ENCODE assay signal across 8 mouse cellular contexts in the genomic region with DNA sequence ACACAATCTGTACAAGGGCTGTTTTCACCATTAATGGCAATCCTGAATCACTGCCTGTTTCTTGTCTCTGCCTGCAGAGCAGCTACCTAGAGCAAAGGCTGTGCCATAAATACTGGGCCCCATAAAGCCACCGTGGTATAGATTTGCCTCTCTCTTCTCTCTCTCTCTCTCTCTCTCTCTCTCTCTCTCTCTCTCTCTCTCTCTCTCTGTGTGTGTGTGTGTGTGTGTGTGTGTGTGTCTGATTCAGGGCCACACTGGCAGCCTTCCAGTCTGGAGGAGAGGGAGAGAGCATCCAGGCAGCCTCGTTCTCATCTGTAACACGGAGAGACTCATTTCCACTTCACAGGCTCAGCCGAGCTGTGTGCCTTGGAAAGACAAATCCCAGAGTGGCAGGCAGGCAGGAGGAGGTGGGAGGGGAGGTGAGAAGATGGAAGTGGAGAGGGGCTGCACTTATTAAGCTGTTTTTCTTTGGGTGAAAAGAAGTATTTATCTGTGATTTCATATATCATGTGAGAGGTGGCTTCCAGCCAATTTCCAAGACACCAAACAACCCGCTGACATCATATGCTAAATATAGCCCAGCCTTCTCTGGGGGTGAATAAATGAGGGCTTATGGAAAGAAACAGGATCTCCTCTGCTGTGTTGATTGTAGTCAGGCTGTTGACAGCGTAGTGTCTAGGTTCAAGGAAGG. TPM values are rescaled to one million over a fixed set of nuclear protein-coding genes. Genes with fewer than 3 reads are reported as not detected.
DNase-seq lines count a peak whose midpoint lies in the region; ATAC-seq lines count a peak whose summit lies in the region.

No protein-coding gene starts in this region.

- no peaks in the 10 kb centered on the region for H3K36me3 ChIP-seq in hindbrain, embryonic 13.5 days

- H3K27ac ChIP-seq in hindbrain, embryonic 13.5 days, result peak overlapping the region; percentile 97

- DNase-seq in MN1 (ENCODE audit: low spot score), result peak; percentile 97
- peak; percentile 82 for DNase-seq in cerebellum, adult 8-10 months
- DNase-seq in frontal cortex, postnatal 25 days (ENCODE audit: low spot score in 2 of 2), result peak; percentile 63 to 69
- peak; percentile 79 to 84 for DNase-seq in layer of hippocampus, postnatal 14 days (ENCODE audit: low spot score in 2 of 2)
- peak; percentile 64 for DNase-seq in lung, postnatal 25 days (ENCODE audit: low spot score)
- peak; percentile 83 to 87 for DNase-seq in right cerebral cortex, postnatal 36 days (ENCODE audit: low spot score in 2 of 2)
- no peak for DNase-seq in thymus, postnatal 4 days

- H3K27me3 ChIP-seq in hindbrain, embryonic 13.5 days, result no peaks in the 10 kb centered on the region

- H3K4me1 ChIP-seq in hindbrain, embryonic 13.5 days (replicated peaks), result peaks cover 53% of the 10 kb centered on the region

- H3K4me3 ChIP-seq in hindbrain, embryonic 13.5 days, result no peak overlapping the region

- H3K9ac ChIP-seq in hindbrain, embryonic 13.5 days, result peak overlapping the region; percentile 60; the same call in 1 of the 2 replicates

- H3K4me2 ChIP-seq in hindbrain, embryonic 13.5 days, result 0 out of 2 replicates have a peak overlapping the region, but pooled peaks have one; percentile 8

- WGBS in hindbrain, embryonic 13.5 days, result 5% methylated on average over 6 of the region's 6 CpGs

- H3K9me3 ChIP-seq in hindbrain, embryonic 13.5 days, result no peaks in the 10 kb centered on the region

- peak; percentile 58 for ATAC-seq in hindbrain, embryonic 13.5 days (ENCODE audit: low FRiP score)

RNA-seq across cellular contexts. Expression of a gene that starts 56.7 kb away (rescaled TPM):
- polyA plus RNA-seq in hindbrain, embryonic 13.5 days (2015; fragmentation: Nextera tagmentation; extraction: Ambion mirVana), result 9.0 TPM in 2 replicates
- total RNA-seq in layer of hippocampus, postnatal 14 days (2021), result 10 to 100 TPM; 57.1 to 61.7 TPM
